Mouse (Mus musculus) MEL (cell line): Measurements from ENCODE around the gene Cenps. TPM values are rescaled to one million over a fixed set of nuclear protein-coding genes. Genes with fewer than 3 reads are reported as not detected.

Source experiments
- DNase-seq: peaks from one replicate; pipeline ENCODE4 v3.0.0; 2011; ENCODE audit warnings: low read depth, low spot score
- H3K27ac ChIP-seq: 2 replicates; pipeline ENCODE4 v1.5.1; 2012; ENCODE audit warnings: low read depth, mild to moderate bottlenecking, control low read depth, low read length, moderate library complexity; ENCODE audit not compliant: control insufficient read depth
- H3K27me3 ChIP-seq, 2 experiments: fragments of 150-350 bp in 1 of 2; sonication (generic) in 1 of 2; 2 replicates each; pipeline ENCODE4 v1.6.1; 2012; ENCODE audit warnings: low read length in 2 of 2, mild to moderate bottlenecking in 2 of 2, improper control_type of control experiment in 1 of 2, moderate library complexity in 1 of 2; ENCODE audit not compliant: insufficient read depth in 2 of 2, control insufficient read depth in 1 of 2
- H3K36me3 ChIP-seq, 2 experiments: 2 replicates each; pipeline ENCODE4 v1.6.1; 2012 to 2014; ENCODE audit warnings: low read length in 2 of 2, improper control_type of control experiment in 1 of 2, inconsistent platforms in 1 of 2, mild to moderate bottlenecking in 1 of 2; ENCODE audit not compliant: insufficient read depth in 2 of 2, control insufficient read depth in 1 of 2
- H3K4me1 ChIP-seq, 2 experiments: fragments of 150-350 bp in 1 of 2; sonication (generic) in 1 of 2; 2 replicates each; pipeline ENCODE4 v1.6.1; 2012; ENCODE audit warnings: low read length in 2 of 2, improper control_type of control experiment in 1 of 2, mild to moderate bottlenecking in 1 of 2; ENCODE audit not compliant: insufficient read depth in 2 of 2, control insufficient read depth in 1 of 2
- H3K4me3 ChIP-seq, 2 experiments: fragments of 150-350 bp in 1 of 2; sonication (generic) in 1 of 2; 2 replicates each; pipeline ENCODE4 v1.5.1; 2012; ENCODE audit warnings: low read depth in 2 of 2, low read length in 2 of 2, mild to moderate bottlenecking in 2 of 2, moderate library complexity in 2 of 2, control low read depth in 1 of 2, improper control_type of control experiment in 1 of 2; ENCODE audit not compliant: control insufficient read depth in 1 of 2, insufficient read depth in 1 of 2
- H3K79me2 ChIP-seq: 2 replicates; pipeline ENCODE4 v1.6.1; 2012; ENCODE audit warnings: mild to moderate bottlenecking, low read length, moderate library complexity; ENCODE audit not compliant: control insufficient read depth, poor library complexity, insufficient read depth
- H3K9ac ChIP-seq: 2 replicates; pipeline ENCODE4 v1.6.1; 2012; ENCODE audit warnings: low read depth, mild to moderate bottlenecking, control low read depth, low read length, moderate library complexity; ENCODE audit not compliant: control insufficient read depth, poor library complexity, severe bottlenecking
- H3K9me3 ChIP-seq: fragments of 150-350 bp; sonication (generic); replicated peaks from 2 replicates; pipeline ENCODE4 v1.6.1; 2012; ENCODE audit warnings: mild to moderate bottlenecking, low read length, improper control_type of control experiment, moderate library complexity; ENCODE audit not compliant: insufficient read depth
- BHLHE40 ChIP-seq: IDR thresholded peaks from 2 replicates; pipeline ENCODE4 v1.6.1; 2012; ENCODE audit warnings: low read depth, mild to moderate bottlenecking, inconsistent platforms, low read length, improper control_type of control experiment, borderline replicate concordance
- CHD1 ChIP-seq: IDR thresholded peaks from 2 replicates; pipeline ENCODE4 v1.6.1; 2012; ENCODE audit warnings: low read depth, mild to moderate bottlenecking, inconsistent platforms, low read length, improper control_type of control experiment
- E2F4 ChIP-seq: IDR thresholded peaks from 2 replicates; pipeline ENCODE4 v1.6.1; 2011; ENCODE audit warnings: low read depth, low read length, improper control_type of control experiment, borderline replicate concordance
- ELF1 ChIP-seq: IDR thresholded peaks from 2 replicates; pipeline ENCODE4 v1.6.1; 2014; ENCODE audit warnings: low read depth, mild to moderate bottlenecking, inconsistent platforms, low read length, improper control_type of control experiment, moderate library complexity
- EP300 ChIP-seq, 2 experiments: IDR thresholded peaks; 2 replicates each; pipeline ENCODE4 v1.6.1; 2011; ENCODE audit warnings: improper control_type of control experiment in 2 of 2, low read length in 2 of 2, low read depth in 1 of 2, mild to moderate bottlenecking in 1 of 2
- ETS1 ChIP-seq: IDR thresholded peaks from 2 replicates; pipeline ENCODE4 v1.6.1; 2012; ENCODE audit warnings: low read depth, mild to moderate bottlenecking, inconsistent platforms, low read length, improper control_type of control experiment, moderate library complexity
- GABPA ChIP-seq: IDR thresholded peaks from 2 replicates; pipeline ENCODE4 v1.6.1; 2012; ENCODE audit warnings: low read depth, mild to moderate bottlenecking, inconsistent platforms, low read length, improper control_type of control experiment, moderate library complexity
- GATA1 ChIP-seq: IDR thresholded peaks from 2 replicates; pipeline ENCODE4 v1.6.1; 2011; ENCODE audit warnings: low read depth, low read length, improper control_type of control experiment
- HCFC1 ChIP-seq: IDR thresholded peaks from 2 replicates; pipeline ENCODE4 v1.6.1; 2012; ENCODE audit warnings: low read depth, mild to moderate bottlenecking, inconsistent platforms, low read length, improper control_type of control experiment, moderate library complexity
- JUND ChIP-seq: IDR thresholded peaks from 2 replicates; pipeline ENCODE4 v1.6.1; 2011; ENCODE audit warnings: low read depth, mild to moderate bottlenecking, improper control_type of control experiment, low read length
- MXI1 ChIP-seq: IDR thresholded peaks from 2 replicates; pipeline ENCODE4 v1.6.1; 2011; ENCODE audit warnings: mild to moderate bottlenecking, low read depth, low read length, improper control_type of control experiment
- MYB ChIP-seq: IDR thresholded peaks from 2 replicates; pipeline ENCODE4 v1.6.1; 2011; ENCODE audit warnings: mild to moderate bottlenecking, low read depth, low read length, improper control_type of control experiment
- MYC ChIP-seq: IDR thresholded peaks from 2 replicates; pipeline ENCODE4 v1.6.1; 2011; ENCODE audit warnings: low read depth, mild to moderate bottlenecking, low read length, improper control_type of control experiment, moderate library complexity
- NRF1 ChIP-seq: IDR thresholded peaks from 2 replicates; pipeline ENCODE4 v1.6.1; 2014; ENCODE audit warnings: low read depth, mild to moderate bottlenecking, inconsistent platforms, low read length, improper control_type of control experiment, moderate library complexity; ENCODE audit not compliant: poor library complexity, insufficient read depth, severe bottlenecking
- POLR2A ChIP-seq, 2 experiments: IDR thresholded peaks; 2 replicates each; pipeline ENCODE4 v1.6.1; 2011 to 2012; ENCODE audit warnings: low read length in 2 of 2, mild to moderate bottlenecking in 2 of 2, control low read depth in 1 of 2, improper control_type of control experiment in 1 of 2, low read depth in 1 of 2, moderate library complexity in 1 of 2; ENCODE audit not compliant: control insufficient read depth in 1 of 2, insufficient read depth in 1 of 2, poor library complexity in 1 of 2
- POLR2AphosphoS5 ChIP-seq: IDR thresholded peaks from 2 replicates; pipeline ENCODE4 v1.6.1; 2012; ENCODE audit warnings: low read depth, borderline replicate concordance, mild to moderate bottlenecking, inconsistent platforms, low read length, moderate library complexity, mixed read lengths
- RAD21 ChIP-seq: IDR thresholded peaks from 2 replicates; pipeline ENCODE4 v1.6.1; 2011; ENCODE audit warnings: mild to moderate bottlenecking, low read depth, low read length, improper control_type of control experiment
- RCOR1 ChIP-seq: IDR thresholded peaks from 2 replicates; pipeline ENCODE4 v1.6.1; 2012; ENCODE audit warnings: low read depth, mild to moderate bottlenecking, inconsistent platforms, low read length, improper control_type of control experiment
- SMC3 ChIP-seq: IDR thresholded peaks from 2 replicates; pipeline ENCODE4 v1.6.1; 2011; ENCODE audit warnings: low read depth, low read length, improper control_type of control experiment
- TAL1 ChIP-seq: IDR thresholded peaks from 2 replicates; pipeline ENCODE4 v1.6.1; 2012; ENCODE audit warnings: mild to moderate bottlenecking, inconsistent platforms, low read length, moderate library complexity, mixed read lengths
- TBP ChIP-seq: IDR thresholded peaks from 2 replicates; pipeline ENCODE4 v1.8.0; 2011; ENCODE audit warnings: low read depth, low read length, improper control_type of control experiment
- TCF12 ChIP-seq: IDR thresholded peaks from 2 replicates; pipeline ENCODE4 v1.6.1; 2014; ENCODE audit warnings: low read depth, mild to moderate bottlenecking, inconsistent platforms, low read length, improper control_type of control experiment, moderate library complexity
- USF1 ChIP-seq: IDR thresholded peaks from 2 replicates; pipeline ENCODE4 v1.6.1; 2014; ENCODE audit warnings: low read depth, mild to moderate bottlenecking, inconsistent platforms, low read length, improper control_type of control experiment, moderate library complexity
- ZMIZ1 ChIP-seq: IDR thresholded peaks from 2 replicates; pipeline ENCODE4 v1.6.1; 2012; ENCODE audit warnings: low read depth, mild to moderate bottlenecking, inconsistent platforms, low read length, improper control_type of control experiment, moderate library complexity
- ZNF384 ChIP-seq: IDR thresholded peaks from 2 replicates; pipeline ENCODE4 v1.6.1; 2012; ENCODE audit warnings: low read depth, mild to moderate bottlenecking, inconsistent platforms, low read length, improper control_type of control experiment
- polyA plus RNA-seq, 2 experiments: library from polyadenylated mRNA; stranded (reverse) in 1 of 2; unstranded in 1 of 2; fragments of >175 nt in 1 of 2; fragments of >200 nt in 1 of 2; gene quantifications; 2 replicates each; pipeline versions ENCODE4 v1.2.1 to v1.2.4; 2012; ENCODE audit warnings: low replicate concordance in 2 of 2, low read depth in 1 of 2; ENCODE audit not compliant: insufficient read length in 2 of 2, insufficient read depth in 1 of 2, missing spikeins in 1 of 2
- total RNA-seq: library from RNA; depleted of rRNA; stranded (reverse); fragments of 300-350 nt; gene quantifications from 2 replicates; pipeline ENCODE4 v1.2.3, GENCODE M21; 2012

Gene Cenps
- total and polyA plus RNA-seq, 3 experiments, result 13.4 to 60.7 TPM; not detected in 1

DNA sequence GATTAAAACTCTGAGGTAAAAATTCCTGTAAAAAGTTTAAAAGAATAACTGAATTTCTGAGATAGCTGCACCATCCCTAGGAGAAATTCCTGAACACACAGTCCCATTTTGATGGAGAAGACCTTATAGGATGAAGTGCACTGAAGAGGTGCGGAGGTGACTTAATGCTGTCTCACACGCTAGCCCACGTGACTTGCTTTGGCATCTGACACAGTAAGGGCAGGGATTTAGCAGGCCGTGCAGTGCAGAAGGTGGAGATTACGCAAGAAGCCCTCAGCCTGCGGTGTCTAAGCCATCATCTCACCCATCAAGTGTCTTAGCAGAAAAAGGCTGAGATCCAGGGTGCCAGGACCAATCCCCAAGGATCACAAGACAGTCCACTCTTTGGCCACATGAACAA lies 23.7 kb upstream of the Cenps start:
- Histone ChIP-seq H3K9ac (no peak overlapping the region), H3K4me3 (no peak overlapping the region), H3K79me2 (peaks cover 12% of the 10 kb centered on the region), H3K27me3 (no peaks in the 10 kb centered on the region), H3K36me3 (peaks cover 16 to 43% of the 10 kb centered on the region in 2 experiments), H3K9me3 (no peaks in the 10 kb centered on the region), H3K4me1 (peaks cover 12 to 32% of the 10 kb centered on the region in 2 experiments), H3K27ac (no peak overlapping the region)
- no peak for TF ChIP-seq TCF12
- no peak for TF ChIP-seq NRF1
- no peak for TF ChIP-seq ZNF384
- TF ChIP-seq GATA1, result no peak
- no peak for TF ChIP-seq HCFC1
- no peak for TF ChIP-seq JUND
- TF ChIP-seq RCOR1, result no peak
- TF ChIP-seq E2F4, result no peak
- no peak for TF ChIP-seq SMC3
- no peak for TF ChIP-seq CHD1
- TF ChIP-seq ELF1, result no peak
- DNase-seq, result no peak

DNA sequence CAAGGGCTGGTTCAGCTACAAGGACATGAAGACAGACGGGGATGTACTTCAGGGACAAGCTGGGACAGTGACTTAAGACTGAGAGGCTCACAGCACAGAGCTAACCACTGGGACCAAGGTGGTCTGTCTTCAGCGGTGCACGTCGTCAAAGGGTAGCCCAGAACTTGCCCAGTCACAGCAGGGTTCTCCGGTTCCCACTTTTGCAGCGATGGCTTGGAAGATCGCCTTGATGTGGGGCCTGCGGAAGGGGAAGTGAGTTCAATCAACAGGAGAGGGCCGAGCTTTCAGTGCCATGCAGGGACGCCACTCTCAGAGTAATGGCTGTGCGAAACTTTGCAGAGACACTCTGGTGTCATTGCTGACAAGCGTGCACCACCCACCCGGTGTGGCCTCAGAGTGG lies 22.5 kb upstream of the Cenps start:
- peak overlapping the region; percentile 35; the same call in 1 of the 2 replicates for H3K9ac ChIP-seq
- H3K4me1 ChIP-seq, result peaks cover 12 to 28% of the 10 kb centered on the region in 2 experiments
- peak overlapping the region; percentile 85 for H3K27ac ChIP-seq
- H3K36me3 ChIP-seq, result peaks cover 18 to 35% of the 10 kb centered on the region in 2 experiments
- H3K79me2 ChIP-seq, result peaks cover 7% of the 10 kb centered on the region; the same call in 1 of the 2 replicates
- TF ChIP-seq HCFC1 (no peak), POLR2AphosphoS5 (no peak), GABPA (no peak), CHD1 (no peak), BHLHE40 (no peak), E2F4 (no peak), ZMIZ1 (no peak)
- H3K27me3 ChIP-seq, result no peaks in the 10 kb centered on the region
- no peaks in the 10 kb centered on the region for H3K9me3 ChIP-seq
- H3K4me3 ChIP-seq, result no peak overlapping the region
- DNase-seq, result peak; percentile 44

DNA sequence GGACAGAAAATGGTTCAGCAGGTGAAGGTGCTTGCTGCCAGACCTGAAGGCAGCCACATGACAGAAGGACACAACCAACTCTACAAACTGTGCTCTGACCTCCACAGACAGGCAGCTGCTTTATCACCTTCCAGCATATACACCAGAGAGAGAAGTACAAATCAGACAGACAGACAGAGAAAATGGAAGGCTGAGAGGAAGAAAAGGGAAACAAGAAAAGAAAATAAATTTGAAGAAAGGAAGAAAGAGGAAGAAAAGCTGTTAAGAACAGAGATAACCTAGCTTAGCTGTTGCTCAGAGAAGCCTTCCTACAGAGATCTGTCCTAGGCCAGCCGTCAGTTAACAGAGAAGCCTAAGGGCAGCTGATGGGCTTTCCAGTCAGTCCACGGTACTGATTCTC lies 21.8 kb upstream of the Cenps start:
- Histone ChIP-seq H3K79me2 (peaks cover 5% of the 10 kb centered on the region; the same call in 1 of the 2 replicates), H3K27ac (peak overlapping the region; percentile 85), H3K27me3 (no peaks in the 10 kb centered on the region), H3K9ac (peak overlapping the region; percentile 35), H3K36me3 (peaks cover 21 to 30% of the 10 kb centered on the region in 2 experiments), H3K4me1 (peaks cover 12 to 28% of the 10 kb centered on the region in 2 experiments), H3K4me3 (no peak overlapping the region), H3K9me3 (no peaks in the 10 kb centered on the region)
- peak; percentile 60 for DNase-seq
- TF ChIP-seq USF1 (peak; percentile 28; the same call in 1 of the 2 replicates), POLR2A (IDR thresholded peaks at IDR 0.05; ENCODE audit: control insufficient read depth in 1 of 2, insufficient read depth in 1 of 2, low read depth in 1 of 2, low read length in 2 of 2, poor library complexity in 1 of 2) (no peak), RCOR1 (0 out of 2 replicates have a peak, but pooled peaks have one; percentile 45), ELF1 (no peak), HCFC1 (no peak), EP300 (IDR thresholded peaks at IDR 0.05; ENCODE audit: low read depth in 1 of 2, low read length in 2 of 2) (peak; percentile 61; a peak in 3 of 4 replicates), TAL1 (0 out of 2 replicates have a peak, but pooled peaks have one; percentile 28), MYC (no peak), MYB (no peak), ETS1 (0 out of 2 replicates have a peak, but pooled peaks have one; percentile 15), TBP (peak; percentile 26; the same call in 1 of the 2 replicates), MXI1 (0 out of 2 replicates have a peak, but pooled peaks have one; percentile 43), SMC3 (no peak), NRF1 (no peak), TCF12 (peak; percentile 32; the same call in 1 of the 2 replicates), RAD21 (no peak), BHLHE40 (no peak)
